Mouse (Mus musculus) myocyte (in vitro differentiated cells): ENCODE measurements at regions not wholly inside any gene's neighbourhood (a gene's known extent, or its start where the extent isn't known, plus 50 kb on each side); places are given as distances from the start of the nearest gene placed in this dataset.

ENCODE experiments used
- CEBPB ChIP-seq: IDR thresholded peaks from 2 replicates; pipeline ENCODE4 v1.6.1; 2011; ENCODE audit warnings: mild to moderate bottlenecking, moderate library complexity; ENCODE audit not compliant: poor library complexity, insufficient read depth, severe bottlenecking
- E2F4 ChIP-seq: IDR thresholded peaks from one replicate; pipeline ENCODE4 v1.6.1; 2011; ENCODE audit warnings: mild to moderate bottlenecking, control low read depth, moderate library complexity; ENCODE audit not compliant: insufficient read depth
- MAX ChIP-seq: IDR thresholded peaks from one replicate; pipeline ENCODE4 v1.6.1; 2011; ENCODE audit warnings: low read depth, mild to moderate bottlenecking, control low read depth
- MYOD1 ChIP-seq, 3 experiments: IDR thresholded peaks; one replicate each; pipeline ENCODE4 v1.6.1; 2011; ENCODE audit warnings: control low read depth in 2 of 3, low read depth in 2 of 3, mild to moderate bottlenecking in 2 of 3, moderate library complexity in 1 of 3; ENCODE audit not compliant: insufficient read length in 2 of 3, control insufficient read depth in 1 of 3
- MYOG ChIP-seq, 3 experiments: IDR thresholded peaks; one replicate each; pipeline ENCODE4 v1.6.1; 2011; ENCODE audit warnings: control low read depth in 2 of 3, low read depth in 2 of 3, mild to moderate bottlenecking in 2 of 3; ENCODE audit not compliant: insufficient read length in 2 of 3, control insufficient read depth in 1 of 3, insufficient read depth in 1 of 3
- POLR2A ChIP-seq: IDR thresholded peaks from one replicate; pipeline ENCODE4 v1.6.1; 2011; ENCODE audit warnings: low read depth, mild to moderate bottlenecking, control low read depth, moderate library complexity; ENCODE audit not compliant: insufficient read length
- POLR2AphosphoS2 ChIP-seq: IDR thresholded peaks from one replicate; pipeline ENCODE4 v1.6.1; 2011; ENCODE audit warnings: low read depth, control low read depth; ENCODE audit not compliant: insufficient read length
- REST ChIP-seq: IDR thresholded peaks from one replicate; pipeline ENCODE4 v1.6.1; 2011; ENCODE audit warnings: mild to moderate bottlenecking, control low read depth, moderate library complexity; ENCODE audit not compliant: insufficient read depth, insufficient read length
- SRF ChIP-seq: IDR thresholded peaks from one replicate; pipeline ENCODE4 v1.6.1; 2011; ENCODE audit warnings: low read depth; ENCODE audit not compliant: control insufficient read depth, insufficient read length
- TCF12 ChIP-seq: IDR thresholded peaks from one replicate; pipeline ENCODE4 v1.6.1; 2011; ENCODE audit warnings: mild to moderate bottlenecking, control low read depth; ENCODE audit not compliant: poor library complexity, insufficient read depth, severe bottlenecking
- TCF3 ChIP-seq: IDR thresholded peaks from one replicate; pipeline ENCODE4 v1.6.1; 2011; ENCODE audit warnings: low read depth, control low read depth; ENCODE audit not compliant: insufficient read length
- USF1 ChIP-seq: IDR thresholded peaks from one replicate; pipeline ENCODE4 v1.6.1; 2011; ENCODE audit warnings: low read depth, mild to moderate bottlenecking, control low read depth, moderate library complexity

DNA sequence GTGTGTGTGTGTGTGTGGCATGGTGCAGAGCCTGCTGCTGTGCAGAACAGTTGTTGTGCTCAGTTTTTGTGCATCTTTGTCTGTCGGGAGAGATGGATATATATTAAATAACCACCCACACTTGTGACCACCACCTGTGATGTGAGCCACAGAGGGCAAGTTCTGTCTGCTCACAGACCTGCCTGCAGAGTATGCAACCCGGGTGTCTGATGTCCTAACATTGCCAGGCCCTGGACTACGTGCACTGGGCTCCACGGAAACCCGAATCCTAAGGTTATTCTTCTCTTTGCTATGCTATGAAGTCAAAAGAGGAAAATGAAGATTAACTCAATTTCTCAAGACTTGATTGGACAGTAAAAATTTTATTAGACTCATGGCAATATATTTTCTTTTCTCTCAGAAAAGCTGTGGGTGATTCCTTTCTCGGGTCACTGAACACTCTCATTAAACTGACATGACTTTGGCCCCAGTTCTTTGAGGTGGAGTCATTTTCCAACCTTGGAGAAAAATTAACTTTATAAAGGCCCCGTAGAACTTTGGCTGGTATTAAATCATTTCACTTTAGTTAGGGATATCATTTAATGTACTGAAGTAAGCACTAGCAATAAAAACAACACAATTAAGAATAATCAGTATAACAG, 100.6 kb upstream of the 1700020N01Rik start:
- TF ChIP-seq TCF12 (no peak), POLR2A (no peak), E2F4 (no peak), MAX (no peak), CEBPB (no peak), USF1 (no peak), MYOG (IDR thresholded peaks at IDR 0.05; ENCODE audit: control insufficient read depth in 1 of 3, insufficient read depth in 1 of 3, insufficient read length in 2 of 3, low read depth in 2 of 3) (no peak), TCF3 (no peak), POLR2AphosphoS2 (no peak), MYOD1 (IDR thresholded peaks at IDR 0.05; ENCODE audit: control insufficient read depth in 1 of 3, insufficient read length in 2 of 3, low read depth in 2 of 3) (no peak), REST (no peak), SRF (no peak)
